Mouse (Mus musculus) frontal cortex, postnatal 10 days (tissue): Measurements from ENCODE around the gene Acr.

Source experiments
- DNase-seq, 2 experiments: peaks; one replicate each; pipeline ENCODE4 v3.0.0; 2022; ENCODE audit warnings: low spot score in 2 of 2, mixed read lengths in 1 of 2

Gene Acr

DNA sequence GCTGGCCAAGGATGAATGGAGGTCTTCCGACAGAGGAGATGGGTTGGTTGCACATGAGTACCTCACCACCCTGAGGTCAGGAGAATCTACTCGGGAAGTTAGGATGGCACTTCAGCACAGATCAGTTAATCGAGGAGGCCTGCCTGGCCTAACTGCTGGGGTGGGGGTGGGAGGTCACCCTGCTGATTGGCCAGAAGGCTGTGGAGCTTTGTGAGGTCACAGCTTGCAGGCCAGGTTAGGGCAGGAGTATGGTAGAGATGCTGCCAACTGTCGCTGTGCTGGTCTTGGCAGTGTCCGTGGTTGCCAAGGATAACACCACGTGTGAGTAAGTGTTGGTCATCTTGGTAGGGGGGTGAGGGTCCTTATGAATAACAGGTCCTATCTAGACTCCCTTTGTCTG lies at the start of gene Acr:
Gene Acr (plus strand): TSS at position 213 of the 400 bp plus-strand sequence.
- DNase-seq = no peak

DNA sequence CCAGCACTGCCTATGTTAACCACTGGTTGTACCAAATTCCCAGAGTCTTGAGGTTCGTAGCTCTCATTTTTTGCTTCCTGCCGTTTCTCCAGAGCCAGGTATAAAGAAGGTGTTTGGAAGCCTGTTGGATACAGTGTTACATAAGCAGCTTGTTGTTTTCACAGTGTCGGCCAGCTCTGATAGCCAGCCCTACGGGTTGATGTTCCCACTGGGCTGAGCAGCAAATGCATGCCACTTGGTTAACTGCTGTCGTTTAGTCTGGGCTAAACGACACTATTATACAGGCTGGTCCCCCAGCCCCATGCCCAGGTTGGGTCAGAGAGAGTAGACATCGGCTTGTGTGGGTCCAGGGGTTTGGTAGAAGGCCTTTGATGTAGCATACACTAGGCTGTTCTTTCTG lies 46.2 kb upstream of the Acr start:
- DNase-seq = no peak

DNA sequence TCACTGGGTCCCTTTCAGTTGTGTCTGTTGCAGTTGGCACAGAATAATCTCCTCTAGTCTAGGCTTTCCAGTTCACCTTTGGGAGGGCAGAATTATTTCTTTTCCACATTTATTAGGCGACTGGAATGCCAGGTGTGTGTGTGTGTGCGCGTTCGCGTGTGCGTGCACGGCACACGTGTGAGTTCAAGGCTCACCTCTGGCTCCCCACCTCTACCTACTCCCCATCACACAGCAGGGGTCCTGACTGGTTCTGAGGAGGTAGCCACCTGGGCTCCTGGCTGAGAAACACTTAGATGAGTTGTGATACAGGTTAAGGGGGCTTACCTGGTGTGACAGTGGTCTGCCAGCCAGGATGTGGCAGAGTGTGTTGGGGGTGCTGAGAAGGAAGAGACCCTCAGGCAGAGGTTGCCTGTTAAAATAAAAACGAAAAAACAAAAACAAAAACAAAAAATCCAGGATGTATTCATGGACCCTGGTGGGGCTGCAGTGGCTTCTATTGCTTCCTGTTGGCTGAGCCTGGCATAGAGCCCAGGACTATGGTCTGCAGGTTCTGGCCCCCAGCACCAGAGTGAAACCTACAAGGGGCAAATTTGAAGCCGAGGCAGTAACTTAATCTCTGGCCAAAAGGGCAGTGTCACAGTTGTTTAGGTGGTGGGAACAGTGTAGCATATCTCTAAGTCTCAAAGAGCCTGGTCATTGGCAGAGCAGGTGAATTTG lies 45.4 kb upstream of the Acr start:
- no peak for DNase-seq

DNA sequence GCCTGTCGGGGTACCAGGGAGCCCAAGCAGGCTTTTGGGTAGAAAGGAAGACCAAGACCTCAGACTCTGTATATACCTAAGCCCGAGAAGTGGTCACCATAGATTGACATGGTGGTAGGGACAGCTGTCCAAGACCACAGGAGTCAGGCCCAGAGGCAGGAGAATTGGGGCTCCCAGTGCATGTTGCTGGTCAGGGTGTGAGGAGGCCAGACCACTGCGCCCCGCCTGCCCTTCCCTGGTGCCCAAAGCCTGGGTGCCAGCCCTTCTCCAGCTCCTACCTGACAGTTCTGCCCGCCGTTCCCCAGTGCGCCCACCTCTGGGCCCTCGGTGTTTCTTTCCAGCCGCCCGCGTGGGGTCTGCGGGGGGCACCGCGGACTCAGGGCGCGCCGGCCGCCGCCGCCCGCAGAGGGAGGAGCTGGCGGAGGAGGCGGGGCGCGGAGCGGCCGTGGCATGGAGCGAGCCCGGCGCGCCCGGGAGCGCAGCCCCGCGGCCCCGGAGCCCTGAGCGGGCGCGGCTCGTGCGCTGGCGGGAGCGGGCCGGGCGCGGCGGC lies 44.8 kb upstream of the Acr start:
- DNase-seq = no peak

DNA sequence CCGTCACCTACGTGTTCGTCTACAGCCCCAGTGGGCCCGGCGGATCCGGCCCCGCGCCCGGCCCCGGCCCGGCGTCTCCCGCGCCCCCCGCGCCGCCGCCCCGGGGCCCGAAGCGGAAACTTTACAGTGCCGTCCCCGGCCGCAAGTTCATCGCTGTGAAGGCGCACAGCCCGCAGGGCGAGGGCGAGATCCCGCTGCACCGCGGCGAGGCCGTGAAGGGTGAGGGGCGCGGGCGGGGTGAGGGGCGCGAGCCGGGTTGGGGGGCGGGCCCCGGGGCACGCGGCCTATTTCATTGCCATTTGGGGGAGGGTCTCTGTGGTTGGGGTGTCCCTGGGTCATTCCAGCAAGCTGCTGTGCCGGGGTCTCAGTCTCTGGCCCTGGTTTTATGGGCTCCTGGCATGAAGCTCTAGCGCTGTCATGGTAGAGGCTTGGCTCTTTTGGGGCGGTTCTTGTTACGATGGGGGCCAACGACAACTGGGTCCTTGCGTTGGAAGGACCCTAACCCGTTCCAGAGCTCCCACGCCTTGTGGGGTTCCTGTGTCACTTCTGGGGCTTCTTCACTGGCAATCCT lies 44.0 kb upstream of the Acr start:
- DNase-seq = no peak

DNA sequence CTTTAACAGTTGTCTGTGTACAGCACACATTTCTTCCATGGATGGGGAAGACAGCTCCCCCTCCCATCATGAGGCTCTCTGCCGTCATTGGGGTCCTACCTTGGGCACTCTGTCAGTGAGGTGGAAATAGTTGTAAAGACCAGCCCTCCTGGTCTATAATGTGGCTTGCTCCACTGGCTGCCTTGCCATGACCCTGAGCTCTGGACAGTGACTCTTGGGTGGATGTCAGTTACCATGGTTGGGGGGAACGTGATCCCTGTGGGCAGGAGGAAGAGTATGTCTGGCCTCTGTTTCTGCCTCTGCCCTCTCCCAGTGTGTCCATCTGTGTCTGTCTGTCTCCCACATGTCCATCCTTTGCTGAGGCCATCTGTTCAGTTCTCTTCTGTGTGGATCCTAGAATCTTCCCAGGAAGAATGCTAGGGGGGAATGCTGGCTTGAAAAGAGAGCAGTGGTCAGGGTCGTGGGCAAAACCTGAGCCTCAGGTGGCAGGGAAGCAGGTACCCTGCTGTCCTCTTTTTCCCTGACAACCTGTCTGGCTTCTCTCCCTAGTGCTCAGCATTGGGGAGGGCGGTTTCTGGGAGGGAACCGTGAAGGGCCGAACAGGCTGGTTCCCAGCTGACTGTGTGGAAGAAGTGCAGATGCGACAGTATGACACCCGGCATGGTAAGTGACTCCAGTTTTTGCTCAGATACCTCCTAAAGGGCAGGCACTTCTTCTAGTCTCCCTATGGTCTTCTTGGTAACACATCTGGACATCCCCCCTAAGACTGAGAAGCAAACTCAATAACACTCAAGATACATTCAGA lies 43.3 kb upstream of the Acr start:
- DNase-seq = no peak

DNA sequence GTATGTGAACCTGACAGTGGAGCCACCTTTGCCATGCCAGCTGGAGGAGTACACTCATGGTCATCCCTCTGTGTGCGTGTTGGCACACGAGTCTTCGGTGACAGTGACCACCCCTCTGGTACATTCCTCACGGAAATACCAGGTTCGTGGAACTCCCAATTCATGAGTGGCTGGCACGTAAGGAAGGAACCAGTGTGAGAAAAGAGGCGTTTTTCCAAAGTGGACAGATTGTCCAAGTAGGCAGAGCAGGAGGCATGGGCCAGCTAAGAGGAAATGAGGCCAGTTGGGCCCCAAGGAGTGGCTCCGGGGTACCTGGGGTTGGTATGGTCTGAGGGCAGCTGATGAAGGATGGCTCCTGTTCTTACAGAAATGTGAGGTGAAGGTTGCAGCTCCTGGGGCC lies 42.7 kb upstream of the Acr start:
- no peak for DNase-seq

DNA sequence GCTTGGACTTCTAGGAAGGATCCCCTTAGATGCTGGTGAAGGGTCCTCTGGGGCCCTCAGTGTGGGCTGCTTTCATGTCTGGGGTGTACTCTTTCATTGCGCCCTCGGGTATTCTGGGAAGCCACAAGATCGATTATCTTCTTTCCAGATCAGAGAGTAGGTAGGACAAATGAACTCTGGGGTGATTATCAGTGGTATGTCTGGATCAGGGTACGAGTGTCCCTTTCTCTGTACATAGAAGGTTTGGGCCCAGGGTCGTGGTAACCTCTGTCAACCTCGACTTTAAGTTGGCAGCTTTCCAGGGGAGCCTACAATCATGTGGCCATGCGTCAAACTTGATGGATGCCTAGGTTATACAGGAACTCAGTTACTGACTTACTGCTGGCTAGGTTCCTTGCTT lies 42.2 kb upstream of the Acr start:
- DNase-seq = no peak

DNA sequence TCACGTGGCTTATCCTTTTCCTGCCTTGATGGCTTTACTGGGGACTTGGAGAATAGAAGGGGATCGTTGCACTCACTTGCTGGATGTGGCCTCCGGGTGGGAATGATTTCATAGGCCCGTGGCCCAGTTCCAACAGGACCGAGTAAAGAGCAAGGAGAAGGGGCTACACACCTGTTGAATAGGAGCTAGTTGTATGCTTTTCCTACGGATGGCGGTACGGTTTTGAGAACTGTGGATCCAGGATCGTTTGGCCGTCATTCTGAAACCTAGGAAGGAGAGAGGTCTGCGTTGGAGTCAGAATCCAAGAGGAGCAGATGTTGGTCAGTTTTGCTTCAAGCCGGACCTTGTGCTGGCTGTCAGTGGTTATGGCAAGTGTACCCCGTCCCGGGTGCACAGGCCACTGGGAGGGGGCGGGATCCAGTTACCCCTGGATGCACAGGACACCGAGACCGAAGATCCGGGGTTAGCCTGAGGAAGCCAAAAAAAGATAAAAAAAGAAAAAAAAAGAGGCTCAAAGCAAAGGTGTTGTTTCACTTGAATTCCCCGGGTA lies 41.3 kb upstream of the Acr start:
- no peak for DNase-seq

DNA sequence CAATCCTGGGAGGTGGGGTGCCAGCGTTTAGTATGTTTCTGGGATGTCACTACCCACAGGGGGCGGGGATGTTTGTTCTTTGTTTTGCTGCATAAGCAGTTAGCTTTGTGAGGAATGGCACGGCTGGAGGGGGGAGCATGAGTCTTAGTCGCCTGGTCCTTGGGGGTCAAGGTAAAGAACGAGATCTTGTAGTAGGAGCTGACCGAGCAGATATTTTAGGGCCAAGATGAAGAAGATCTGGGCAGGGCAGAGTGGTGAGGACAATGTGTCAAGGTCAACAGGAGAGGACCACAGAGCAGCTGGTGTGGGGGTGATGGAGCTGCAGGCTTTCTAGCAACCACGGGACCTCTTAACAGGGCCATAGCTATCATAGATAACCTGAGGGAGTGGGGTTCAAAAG lies 40.7 kb upstream of the Acr start:
- DNase-seq = no peak

DNA sequence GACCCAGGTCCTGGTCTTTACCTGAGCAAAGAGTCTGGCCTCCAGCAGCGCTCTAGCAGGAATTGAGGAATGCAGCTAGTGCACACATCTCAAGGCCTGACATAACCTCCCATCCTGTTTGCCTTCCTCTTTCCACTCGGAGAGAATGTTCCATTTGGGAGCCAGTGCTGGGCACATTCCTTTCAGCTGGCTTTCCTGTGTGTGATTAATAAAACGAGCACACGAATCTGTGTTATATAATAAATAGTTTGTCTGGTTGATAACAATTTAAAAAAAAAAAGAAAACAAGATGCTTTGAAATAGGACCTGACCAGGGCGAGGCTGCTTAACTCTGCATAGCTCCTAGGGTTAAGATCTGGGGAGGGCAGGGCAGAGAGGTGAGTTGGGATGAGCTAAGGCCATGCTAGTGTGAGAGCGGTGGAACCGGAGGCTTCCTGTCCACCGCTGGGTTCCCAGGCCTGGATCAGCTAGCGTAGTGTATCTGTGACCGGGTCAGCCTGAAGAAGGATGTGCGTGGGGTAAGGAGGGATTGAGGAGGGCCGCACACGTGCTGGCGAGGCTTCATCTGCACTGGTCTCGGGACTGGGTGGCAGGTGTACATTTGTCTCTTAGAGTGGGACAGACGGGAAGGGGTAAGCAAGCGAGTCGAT lies 39.8 kb upstream of the Acr start:
- DNase-seq = no peak

DNA sequence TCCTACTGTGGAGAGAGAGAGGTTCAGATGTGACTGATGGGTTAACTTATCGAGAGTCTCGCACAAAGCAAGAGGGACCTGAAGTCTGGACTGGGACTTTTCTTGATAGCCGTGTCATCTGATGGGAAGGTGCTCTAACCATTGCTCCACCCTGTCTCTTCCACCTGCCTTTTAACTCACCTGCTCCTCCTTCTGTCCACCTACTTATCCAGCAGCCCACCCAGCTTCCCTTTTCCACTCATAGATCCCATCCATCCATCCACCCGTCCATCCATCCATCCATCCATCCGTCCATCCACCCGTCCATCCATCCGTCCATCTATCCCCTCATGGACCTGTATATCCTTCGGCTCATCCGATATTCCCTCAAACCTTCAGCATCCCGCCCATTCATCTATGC lies 39.2 kb upstream of the Acr start:
- no peak for DNase-seq

DNA sequence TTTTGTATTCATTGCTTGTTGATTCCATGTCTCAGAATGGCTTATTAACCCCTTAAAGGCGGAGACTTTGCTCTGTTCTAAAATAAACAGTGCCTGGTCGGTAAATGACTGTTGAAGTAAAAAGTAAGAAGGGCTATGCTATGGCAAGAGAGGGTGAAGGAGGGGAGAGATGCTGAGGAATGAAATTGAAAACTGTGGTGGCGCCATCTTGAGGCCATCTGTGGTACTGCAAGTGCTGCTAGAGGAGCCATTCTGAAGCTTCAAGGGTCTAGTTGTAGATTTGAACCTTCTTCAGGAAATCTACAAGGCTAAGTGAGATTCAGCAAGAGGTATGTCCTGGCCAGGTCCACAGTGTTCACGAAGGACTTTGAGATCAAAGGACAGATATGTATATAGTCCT lies 37.8 kb upstream of the Acr start:
- DNase-seq = peak in 1 of 2 experiments; percentile 63

DNA sequence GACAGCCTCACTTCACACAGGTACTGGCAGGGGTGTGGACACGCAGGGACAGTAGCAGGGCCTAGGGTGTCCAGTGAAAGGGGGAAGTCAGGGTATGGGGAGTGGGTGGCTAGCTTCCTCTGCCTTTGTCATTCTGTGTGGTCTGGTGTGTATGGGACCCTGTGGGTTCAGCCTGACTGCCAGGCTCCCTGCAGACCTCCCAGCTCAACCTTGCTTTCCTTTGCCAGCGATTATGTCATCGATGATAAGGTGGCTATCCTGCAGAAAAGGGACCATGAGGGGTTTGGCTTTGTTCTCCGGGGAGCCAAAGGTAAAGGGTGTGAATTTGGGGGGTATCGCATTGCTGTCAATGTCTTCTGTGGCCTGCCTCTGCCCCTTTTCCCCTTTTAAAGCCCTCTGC lies 36.7 kb upstream of the Acr start:
- DNase-seq = no peak

DNA sequence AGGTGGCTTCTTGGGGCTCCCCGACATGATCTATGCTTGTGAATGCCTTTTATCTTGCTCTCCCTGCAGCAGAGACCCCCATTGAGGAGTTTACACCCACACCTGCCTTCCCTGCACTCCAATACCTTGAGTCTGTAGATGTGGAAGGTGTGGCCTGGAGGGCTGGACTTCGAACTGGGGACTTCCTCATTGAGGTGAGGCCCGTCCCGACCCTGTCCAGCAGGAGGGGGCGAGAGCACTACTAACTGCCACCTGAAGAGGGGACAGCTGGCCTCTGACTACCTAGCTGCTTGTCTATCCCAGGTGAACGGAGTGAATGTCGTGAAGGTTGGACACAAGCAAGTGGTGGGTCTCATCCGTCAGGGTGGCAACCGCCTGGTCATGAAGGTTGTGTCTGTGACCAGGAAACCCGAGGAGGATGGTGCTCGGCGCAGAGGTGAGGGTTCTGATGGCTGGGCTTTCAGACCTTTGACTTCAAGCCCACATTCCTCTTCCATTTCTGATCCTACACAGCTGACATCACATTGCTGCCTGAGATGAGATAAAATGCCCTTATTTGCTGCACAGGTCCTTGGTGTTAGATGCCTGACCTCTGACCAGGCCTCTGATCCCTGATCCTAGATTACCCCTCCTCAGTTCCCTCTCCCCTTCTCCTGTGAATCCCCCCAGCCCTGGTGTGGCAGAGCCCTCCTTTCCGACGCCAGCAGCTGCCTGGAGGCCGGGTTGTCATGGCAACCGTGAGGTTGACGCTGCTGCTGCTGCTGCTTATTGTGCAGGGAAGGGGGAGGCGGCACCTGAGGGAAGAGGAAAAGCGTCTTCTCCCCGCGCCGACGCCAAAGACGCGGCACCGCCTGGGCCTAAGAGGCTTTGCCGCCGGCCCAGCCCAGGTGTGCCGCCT lies 35.9 kb upstream of the Acr start:
- DNase-seq = peak; percentile 81 to 86

DNA sequence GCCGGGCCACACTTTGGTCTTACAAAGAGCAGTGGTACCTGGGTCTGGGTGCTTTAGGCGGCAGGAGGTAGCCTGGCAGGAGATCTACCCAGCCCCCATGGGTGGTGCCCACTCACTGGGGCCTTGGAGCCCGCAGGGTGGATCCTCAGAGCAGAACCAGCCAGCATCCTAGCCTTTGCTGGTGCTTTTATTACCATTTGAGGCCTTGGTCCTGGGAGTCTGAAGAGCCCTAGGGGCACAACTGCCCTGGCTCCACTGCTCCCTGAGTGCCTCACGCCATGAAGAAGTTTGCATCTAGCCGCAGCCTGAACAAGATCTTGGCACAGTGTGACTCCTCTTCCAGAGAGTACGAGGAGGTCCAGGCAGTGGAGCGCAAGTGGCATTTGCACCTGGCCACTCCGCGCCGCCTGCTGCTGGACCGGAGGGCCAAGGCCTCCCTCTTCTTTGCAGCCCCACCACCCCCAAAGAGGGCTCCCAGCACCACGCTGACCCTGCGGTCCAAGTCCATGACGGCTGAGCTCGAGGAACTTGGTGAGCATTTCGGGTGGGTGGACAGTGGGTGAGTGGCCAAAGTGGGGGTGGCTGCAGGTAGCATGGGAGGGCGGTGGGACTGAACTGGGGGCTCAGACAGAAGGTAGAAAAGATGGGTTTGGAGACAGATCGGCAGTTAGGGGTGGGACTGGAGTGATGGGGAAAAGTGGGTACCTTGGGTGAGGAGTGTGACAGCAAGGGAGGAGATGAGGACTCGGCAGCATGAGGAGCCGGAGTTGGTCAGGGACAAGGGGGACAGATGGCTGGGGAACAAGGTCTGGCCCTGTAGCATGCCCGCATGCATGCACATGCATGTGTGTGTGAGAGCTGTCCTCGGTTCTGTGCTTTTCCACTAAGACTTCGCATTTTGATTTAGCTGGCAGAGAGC lies 34.9 kb upstream of the Acr start:
- DNase-seq = no peak

DNA sequence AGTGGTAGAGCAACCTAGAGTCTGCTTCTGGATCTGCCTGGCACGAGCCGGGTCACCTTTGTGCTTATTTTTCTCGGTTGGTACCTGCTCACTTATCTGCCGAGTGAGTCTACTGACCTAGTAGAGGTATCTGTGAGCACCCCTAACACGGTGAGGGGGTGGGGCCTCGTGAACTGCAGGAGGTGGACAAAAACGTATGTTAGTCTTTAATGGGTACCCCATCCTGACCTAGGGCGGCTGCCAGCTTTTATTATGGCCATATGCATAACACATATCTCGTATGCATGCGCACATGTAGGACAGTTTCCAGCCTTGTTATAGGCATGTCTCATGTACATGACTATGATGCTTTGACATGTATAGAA lies 34.3 kb upstream of the Acr start:
- DNase-seq = no peak

DNA sequence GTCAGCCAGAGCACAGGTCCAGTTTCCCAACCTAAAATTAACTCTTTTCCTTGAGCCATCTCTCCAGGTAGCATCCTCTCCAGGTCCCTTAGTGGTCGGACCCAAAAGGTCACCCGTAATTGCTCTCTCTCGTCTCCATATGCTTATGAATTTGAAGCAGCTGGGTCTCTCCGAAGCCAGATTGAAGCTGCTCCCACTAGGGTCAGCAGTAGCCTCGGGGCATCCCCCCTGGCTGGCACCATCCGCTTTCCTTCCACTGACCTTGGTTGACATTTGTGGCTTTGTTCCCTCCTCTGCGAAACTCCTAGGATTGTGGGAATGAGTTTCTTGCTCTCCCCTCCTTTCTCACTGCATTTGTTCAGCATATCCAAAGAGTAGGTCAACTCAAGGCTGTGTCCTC lies 24.0 kb upstream of the Acr start:
- no peak for DNase-seq

DNA sequence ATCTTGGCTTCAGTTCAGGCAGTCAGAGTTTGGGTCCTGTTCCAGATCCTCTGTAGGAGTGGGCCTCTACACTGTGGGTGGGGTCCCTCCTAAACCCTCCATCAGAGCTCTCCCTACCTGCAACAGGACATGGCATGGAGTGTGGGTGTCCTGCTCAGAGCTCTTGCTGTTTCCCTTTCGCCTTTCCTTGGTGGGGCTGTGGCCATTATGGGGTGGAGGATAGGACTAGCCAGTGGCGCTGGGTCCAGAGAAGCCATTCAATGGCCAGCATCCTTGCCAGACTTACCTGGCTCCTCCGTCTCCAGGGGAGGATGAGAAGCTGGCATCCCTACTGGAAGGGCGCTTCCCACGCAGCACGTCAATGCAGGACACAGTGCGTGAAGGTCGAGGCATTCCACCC lies 20.8 kb upstream of the Acr start:
- DNase-seq = no peak
